Mouse (Mus musculus) spleen, adult 2 months (tissue): Measurements from ENCODE around the gene Lztr1.

Experiments
- CTCF ChIP-seq: fragments of 200-500 bp; IDR thresholded peaks from 2 replicates; pipeline ENCODE4 v1.5.1; 2011; ENCODE audit warnings: mild to moderate bottlenecking, inconsistent platforms; ENCODE audit not compliant: insufficient read depth, insufficient read length, insufficient replicate concordance; ENCODE audit errors: extremely low read depth
- POLR2A ChIP-seq: fragments of 200-500 bp; IDR thresholded peaks from 2 replicates; pipeline ENCODE4 v1.6.1; 2011; ENCODE audit warnings: low read depth, low read length, inconsistent platforms

DNA sequence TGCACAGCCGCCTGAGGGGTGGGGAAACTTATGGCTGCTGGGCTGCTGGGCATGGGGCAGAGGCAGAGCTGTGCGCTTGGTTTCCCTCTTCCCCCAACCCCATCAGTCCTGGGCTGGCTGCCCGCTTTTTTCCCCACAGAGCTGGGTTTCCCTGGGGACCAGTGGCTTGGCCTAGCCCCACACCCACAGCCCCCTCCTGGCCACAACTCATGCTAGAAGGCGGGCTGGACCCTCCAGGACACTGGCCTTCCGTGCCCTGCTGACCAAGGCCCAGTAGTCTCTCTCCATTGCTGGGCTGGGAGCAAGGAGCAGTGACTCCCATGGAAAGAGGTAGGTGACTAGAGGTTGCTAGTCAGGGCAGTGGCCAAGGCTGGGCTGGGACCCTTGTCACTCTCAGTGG, 17.3 kb upstream of the Lztr1 start:
- TF ChIP-seq POLR2A (no peak), CTCF (no peak)
